Mouse (Mus musculus): ENCODE measurements around the gene Vmn2r26. TPM values are rescaled to one million over a fixed set of nuclear protein-coding genes. Genes with fewer than 3 reads are reported as not detected.
"Not testable (repeated sequence)": the region's sequence is repeated elsewhere in the genome, so short reads cannot be mapped to it uniquely, and the experiment has no call there.

The Vmn2r26 gene
- not detected for total RNA-seq (2021)

GRCm38 (mm10) chr6:124024268-124024667, at the start of gene Vmn2r26:
Gene Vmn2r26, plus strand, starts transcription at chr6:124024568.
- intact Hi-C loops (cut with DNase I); DNase-seq: not testable (repeated sequence)

- intact Hi-C loops (cut with DNase I): no loop called here
- DNase-seq: no peak
Measured at GRCm38 (mm10) chr6:124020841-124021240, 3.5 kb upstream of the Vmn2r26 start.

- intact Hi-C loops (cut with DNase I): loop anchor here (2.0 kb wide), 1 partner anchor 216 kb away; no protein-coding TSS in a partner anchor
- no peak for DNase-seq
Measured at GRCm38 (mm10) chr6:124048388-124048787, 24.0 kb downstream of the Vmn2r26 start.

- DNase-seq; intact Hi-C loops (cut with DNase I): not testable (repeated sequence)
Measured at GRCm38 (mm10) chr6:124053611-124054010, 29.2 kb downstream of the Vmn2r26 start.

GRCm38 (mm10) chr6:124102334-124102733, 78.0 kb downstream of the Vmn2r26 start:
- intact Hi-C loops (cut with DNase I): no loop called here

More at GRCm38 (mm10) chr6:124102334-124102733, 78.0 kb downstream of the Vmn2r26 start:
- DNase-seq: no peak

Other genes starting within 250 kb of the Vmn2r26 start
- gene Vmn2r24, start 245.7 kb upstream of the Vmn2r26 start, total RNA-seq (2021): not detected
- not detected for gene Vmn2r25, start 171.1 kb upstream of the Vmn2r26 start, total RNA-seq (2021)
- gene Vmn2r27, start 207.3 kb downstream of the Vmn2r26 start, total RNA-seq (2021): not detected